Mouse (Mus musculus) kidney, postnatal 0 days (tissue): Measurements from ENCODE around the gene Lactbl1. TPM values are rescaled to one million over a fixed set of nuclear protein-coding genes. Genes with fewer than 3 reads are reported as not detected.

ENCODE experiments used
- ATAC-seq: fragments of 200-750 bp; cut with Nextera tagmentation; replicated peaks from 2 replicates; pipeline ENCODE4 v1.8.0; 2017; ENCODE audit warnings: low read depth, moderate number of reproducible peaks, moderate TSS enrichment, moderate library complexity; ENCODE audit not compliant: low FRiP score
- DNase-seq: peaks from one replicate; pipeline ENCODE4 v3.0.0-alpha.2; 2016; ENCODE audit warnings: low spot score
- H3K27ac ChIP-seq: fragments of 300-500 bp; sonication (generic); 2 replicates; pipeline ENCODE4 v1.5.1; 2014; ENCODE audit warnings: mild to moderate bottlenecking
- H3K27me3 ChIP-seq: fragments of 300-500 bp; sonication (generic); 2 replicates; pipeline ENCODE4 v1.6.1; 2014; ENCODE audit warnings: low read length, mixed read lengths; ENCODE audit not compliant: insufficient read depth
- H3K36me3 ChIP-seq: fragments of 300-500 bp; sonication (generic); 2 replicates; pipeline ENCODE4 v1.6.1; 2014; ENCODE audit warnings: low read length, mixed read lengths; ENCODE audit not compliant: insufficient read depth
- H3K4me1 ChIP-seq: fragments of 300-500 bp; sonication (generic); replicated peaks from 2 replicates; pipeline ENCODE4 v1.6.1; 2014; ENCODE audit warnings: antibody characterized with exemption, low read length, mixed read lengths; ENCODE audit not compliant: insufficient read depth
- H3K4me2 ChIP-seq: fragments of 300-500 bp; sonication (generic); 2 replicates; pipeline ENCODE4 v1.6.1; 2014; ENCODE audit warnings: mild to moderate bottlenecking, low read length, moderate library complexity, mixed read lengths
- H3K4me3 ChIP-seq: fragments of 300-500 bp; sonication (generic); replicated peaks from 2 replicates; pipeline ENCODE4 v1.5.1; 2014; ENCODE audit warnings: low read depth, low read length
- H3K9ac ChIP-seq: fragments of 300-500 bp; sonication (generic); 2 replicates; pipeline ENCODE4 v1.6.1; 2014; ENCODE audit warnings: low read depth, low read length
- H3K9me3 ChIP-seq: fragments of 300-500 bp; sonication (generic); replicated peaks from 2 replicates; pipeline ENCODE4 v1.6.1; 2016; ENCODE audit warnings: low read length, inconsistent platforms, mixed read lengths
- CTCF ChIP-seq: IDR thresholded peaks from 2 replicates; pipeline ENCODE4 v1.5.1; 2016; ENCODE audit warnings: antibody characterized with exemption, low read depth, mild to moderate bottlenecking, moderate library complexity
- WGBS: fragments of 180-500 bp; shearing (Covaris S2); extraction: QIAGEN DNeasy Blood & Tissue Kit; methylation state at CpG from one replicate; pipeline ENCODE4 v1.1.7; 2014; 5-methylcytosine and 5-hydroxymethylcytosine counted together
- polyA plus RNA-seq: library from polyadenylated mRNA; unstranded; fragments of >200 nt; fragmentation: Nextera tagmentation; extraction: Ambion mirVana; gene quantifications from 2 replicates; pipeline ENCODE4 v1.2.1, GENCODE M21; 2015

Lactbl1 gene
- polyA plus RNA-seq, 1 experiment from 2014 or later = not detected

DNA sequence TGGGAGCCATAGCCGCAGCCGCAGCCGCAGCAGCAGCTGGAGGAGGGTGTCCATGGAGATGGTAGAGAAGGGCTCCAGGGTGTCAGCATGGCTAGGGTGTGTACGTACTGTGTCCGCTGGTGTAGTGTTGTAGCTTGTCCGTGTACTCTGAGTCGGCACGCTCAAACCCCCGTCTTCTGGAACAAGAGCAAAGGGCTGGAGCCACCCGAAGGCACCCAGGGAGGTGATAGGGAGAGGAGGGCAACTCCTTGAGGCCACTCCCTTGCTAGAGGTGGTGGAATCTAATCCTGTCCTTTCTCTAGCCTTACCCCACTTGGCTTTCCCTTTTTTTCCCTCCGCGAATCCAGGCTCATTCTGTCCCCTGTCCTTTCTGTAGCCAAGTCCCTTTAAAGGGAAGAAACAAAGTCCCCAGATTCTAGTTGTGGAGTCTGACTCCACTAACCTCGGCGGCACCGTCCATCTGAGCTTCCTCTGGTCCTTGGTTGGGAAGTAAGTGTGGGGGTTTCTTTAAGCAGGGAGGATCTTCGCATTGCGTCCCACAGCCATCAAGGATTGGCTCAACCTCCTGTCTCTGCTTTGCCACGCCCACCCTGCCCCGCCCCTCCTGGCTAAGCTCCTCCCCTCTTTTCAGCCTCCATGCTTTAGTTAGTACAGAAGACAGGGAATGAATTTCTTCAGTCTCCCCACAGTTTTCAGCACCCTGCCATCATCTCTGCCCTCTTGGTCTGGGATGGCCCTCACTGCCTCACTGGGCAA is 50.1 kb downstream of the Lactbl1 start:
- Histone ChIP-seq H3K9me3 (no peaks in the 10 kb centered on the region), H3K27me3 (no peaks in the 10 kb centered on the region), H3K27ac (no peak overlapping the region), H3K9ac (no peak overlapping the region), H3K4me2 (no peak overlapping the region), H3K4me1 (no peaks in the 10 kb centered on the region), H3K36me3 (0 out of 2 replicates have a peak, but pooled peaks cover 3% of the 10 kb centered on the region), H3K4me3 (no peak overlapping the region)
- 89% methylated on average over 19 of the region's 19 CpGs for WGBS
- TF ChIP-seq CTCF = no peak
- ATAC-seq = no peak
- DNase-seq = no peak

DNA sequence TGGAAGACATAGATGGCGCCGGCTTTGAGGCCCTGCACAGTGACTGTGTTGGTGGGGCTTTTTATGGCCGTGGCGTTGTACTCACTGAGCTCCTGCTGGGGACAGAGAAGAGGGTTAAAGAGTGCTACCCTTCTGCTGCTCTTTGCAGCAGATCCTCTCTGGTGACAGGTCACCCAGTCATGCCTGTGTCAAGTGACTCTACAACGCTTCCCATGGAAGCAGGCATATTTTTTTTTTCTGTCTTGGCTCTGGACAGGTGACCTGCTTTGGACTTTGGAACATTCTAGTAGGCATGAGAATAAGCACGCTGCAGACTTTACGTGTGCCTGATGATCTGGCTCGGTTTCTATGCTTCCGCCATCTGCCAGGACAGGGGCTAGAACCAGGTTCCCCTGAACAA is 53.0 kb downstream of the Lactbl1 start:
- 87% methylated on average over 9 of the region's 9 CpGs for WGBS
- no peak for DNase-seq
- H3K4me1 ChIP-seq = no peaks in the 10 kb centered on the region
- no peak overlapping the region for H3K9ac ChIP-seq
- ATAC-seq = no peak
- H3K9me3 ChIP-seq = no peaks in the 10 kb centered on the region
- 0 out of 2 replicates have a peak, but pooled peaks cover 3% of the 10 kb centered on the region for H3K36me3 ChIP-seq
- no peak for TF ChIP-seq CTCF
- H3K27me3 ChIP-seq = no peaks in the 10 kb centered on the region
- no peak overlapping the region for H3K27ac ChIP-seq
- H3K4me2 ChIP-seq = no peak overlapping the region
- no peak overlapping the region for H3K4me3 ChIP-seq

DNA sequence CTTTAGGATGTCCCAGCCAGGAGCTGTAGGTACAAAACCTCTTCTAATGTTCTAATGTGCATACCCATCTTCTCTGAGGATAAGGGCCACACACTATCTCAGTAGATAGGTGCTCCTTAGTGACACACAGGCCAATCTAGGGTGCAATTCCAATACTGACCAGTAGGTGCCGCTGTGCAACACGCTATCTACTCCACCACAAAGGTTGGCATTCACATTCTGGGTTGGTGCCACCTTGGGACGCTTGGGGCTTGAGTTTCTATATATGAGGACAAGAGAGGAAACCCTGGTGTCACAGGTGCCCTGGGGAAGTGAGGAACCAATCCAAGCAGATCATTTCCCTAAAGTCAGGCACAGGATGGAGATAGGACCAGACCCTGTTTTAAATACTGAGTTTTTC is 56.1 kb downstream of the Lactbl1 start:
- ATAC-seq (no peak), DNase-seq (peak; percentile 81)
- Histone ChIP-seq H3K9ac (no peak overlapping the region), H3K27me3 (no peaks in the 10 kb centered on the region), H3K4me2 (no peak overlapping the region), H3K4me1 (no peaks in the 10 kb centered on the region), H3K27ac (no peak overlapping the region), H3K9me3 (no peaks in the 10 kb centered on the region), H3K4me3 (no peak overlapping the region), H3K36me3 (0 out of 2 replicates have a peak, but pooled peaks cover 3% of the 10 kb centered on the region)
- peak; percentile 100 for TF ChIP-seq CTCF
- WGBS = 2% methylated on average over 3 of the region's 3 CpGs

DNA sequence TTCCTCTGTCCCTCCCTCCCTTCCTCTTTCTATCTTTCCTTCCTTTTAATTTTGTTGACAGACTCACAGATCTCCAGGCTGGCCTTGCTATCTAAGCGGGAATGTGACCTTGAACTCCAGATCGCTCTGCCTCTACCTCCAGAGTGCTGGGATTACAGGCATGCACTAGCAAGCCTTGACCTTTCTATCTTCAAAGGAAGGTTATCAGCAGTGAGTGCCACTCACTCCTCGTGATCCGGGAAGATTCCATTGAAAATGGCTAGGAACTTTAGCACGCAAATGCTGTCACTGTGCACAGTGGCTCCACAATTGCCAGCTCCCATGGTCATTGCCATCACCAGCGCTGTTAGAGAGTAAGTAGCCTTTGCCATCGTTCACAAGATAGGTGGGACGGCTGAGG is 56.8 kb downstream of the Lactbl1 start:
- ATAC-seq (no peak), DNase-seq (no peak)
- Histone ChIP-seq H3K27me3 (no peaks in the 10 kb centered on the region), H3K4me2 (no peak overlapping the region), H3K4me1 (no peaks in the 10 kb centered on the region), H3K4me3 (no peak overlapping the region), H3K9me3 (no peaks in the 10 kb centered on the region), H3K27ac (no peak overlapping the region), H3K36me3 (0 out of 2 replicates have a peak, but pooled peaks cover 3% of the 10 kb centered on the region), H3K9ac (no peak overlapping the region)
- 80% methylated on average over 8 of the region's 8 CpGs for WGBS
- TF ChIP-seq CTCF = no peak

DNA sequence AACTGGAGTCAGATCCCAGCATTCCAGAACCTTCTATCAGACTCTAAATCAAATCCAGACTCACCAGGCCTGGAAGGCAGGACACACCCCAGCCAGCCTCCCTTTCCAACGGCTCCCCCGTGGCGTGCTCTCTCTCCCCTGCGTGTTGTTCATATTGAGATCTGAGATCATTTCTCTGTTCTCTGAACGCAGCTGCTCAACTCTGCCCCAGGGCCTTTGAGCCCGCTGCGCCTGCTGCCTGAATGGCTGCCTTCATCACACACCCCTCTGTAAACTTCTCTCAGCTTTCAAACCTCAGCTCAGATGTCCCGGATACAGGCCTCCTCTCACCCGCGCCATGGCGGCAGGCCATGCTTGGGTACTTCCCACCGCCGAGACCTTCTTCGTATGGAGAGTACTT is 58.2 kb downstream of the Lactbl1 start:
- no peak for ATAC-seq
- no peak overlapping the region for H3K27ac ChIP-seq
- no peaks in the 10 kb centered on the region for H3K27me3 ChIP-seq
- H3K4me1 ChIP-seq = no peaks in the 10 kb centered on the region
- H3K36me3 ChIP-seq = 0 out of 2 replicates have a peak, but pooled peaks cover 3% of the 10 kb centered on the region
- H3K4me3 ChIP-seq = no peak overlapping the region
- H3K9ac ChIP-seq = no peak overlapping the region
- WGBS = 69% methylated on average over 14 of the region's 14 CpGs
- no peaks in the 10 kb centered on the region for H3K9me3 ChIP-seq
- TF ChIP-seq CTCF = no peak
- no peak for DNase-seq
- H3K4me2 ChIP-seq = no peak overlapping the region

DNA sequence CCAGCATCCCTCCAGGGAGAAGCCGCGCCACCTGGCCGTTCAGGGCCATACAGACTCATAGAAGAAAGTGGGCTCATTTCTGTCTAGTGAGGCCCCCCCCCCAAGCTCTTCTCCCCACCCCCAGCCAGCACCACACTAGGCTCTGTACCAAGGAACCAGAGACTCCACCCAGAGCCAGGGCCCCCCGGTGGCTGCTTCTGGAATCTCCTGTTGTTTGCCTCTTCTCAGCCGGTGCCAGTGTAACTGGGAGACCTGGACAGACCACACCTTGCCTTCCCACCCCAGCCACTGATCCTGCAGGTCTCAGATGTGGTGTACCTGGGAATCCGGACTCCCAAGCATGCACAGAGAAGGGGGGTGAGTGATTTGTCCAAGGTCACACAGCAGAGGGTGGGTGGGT is 62.1 kb downstream of the Lactbl1 start:
- no peaks in the 10 kb centered on the region for H3K9me3 ChIP-seq
- H3K4me2 ChIP-seq = no peak overlapping the region
- no peak overlapping the region for H3K9ac ChIP-seq
- 0 out of 2 replicates have a peak, but pooled peaks cover 3% of the 10 kb centered on the region for H3K36me3 ChIP-seq
- DNase-seq = no peak
- 84% methylated on average over 5 of the region's 6 CpGs for WGBS
- no peaks in the 10 kb centered on the region for H3K27me3 ChIP-seq
- H3K27ac ChIP-seq = no peak overlapping the region
- H3K4me3 ChIP-seq = no peak overlapping the region
- peak; percentile 35; the same call in 1 of the 2 replicates for TF ChIP-seq CTCF
- no peaks in the 10 kb centered on the region for H3K4me1 ChIP-seq
- peak; percentile 23; the same call in 1 of the 2 replicates for ATAC-seq

DNA sequence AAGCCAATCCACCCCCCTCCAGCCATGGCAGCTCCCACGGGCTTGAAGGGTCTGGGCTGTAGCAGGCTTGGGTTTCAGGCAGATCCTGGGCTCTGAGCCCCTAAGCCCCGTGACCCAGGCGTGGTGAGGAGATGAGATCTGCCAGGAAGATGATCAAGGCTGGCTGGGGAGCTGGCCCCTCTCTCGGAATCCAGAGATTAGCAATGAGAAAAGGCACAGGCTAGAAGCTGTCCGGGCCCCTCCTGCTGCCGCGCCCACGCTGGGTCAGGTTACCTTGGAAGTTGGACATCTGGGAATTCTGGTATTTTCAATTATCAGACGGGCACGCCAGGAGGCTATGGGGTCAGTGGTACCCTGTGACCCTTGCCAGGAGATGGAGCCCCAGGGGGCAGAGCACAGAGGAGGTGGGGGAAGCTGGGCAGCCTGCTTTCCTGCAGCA is 63.0 kb downstream of the Lactbl1 start:
- Histone ChIP-seq H3K27ac (no peak overlapping the region), H3K4me3 (no peak overlapping the region), H3K36me3 (no peaks in the 10 kb centered on the region), H3K4me1 (no peaks in the 10 kb centered on the region), H3K4me2 (no peak overlapping the region), H3K27me3 (no peaks in the 10 kb centered on the region), H3K9me3 (no peaks in the 10 kb centered on the region), H3K9ac (no peak overlapping the region)
- TF ChIP-seq CTCF = no peak
- ATAC-seq (no peak; the same call in 1 of the 2 replicates), DNase-seq (peak; percentile 68)
- 24% methylated on average over 10 of the region's 10 CpGs for WGBS
